Mouse (Mus musculus) MEL (cell line): Measurements from ENCODE around the gene Aoc1. TPM values are rescaled to one million over a fixed set of nuclear protein-coding genes. Genes with fewer than 3 reads are reported as not detected.
"Not testable (repeated sequence)": the region's sequence is repeated elsewhere in the genome, so short reads cannot be mapped to it uniquely, and the experiment has no call there.

Source experiments
- DNase-seq: peaks from one replicate; pipeline ENCODE4 v3.0.0; 2011; ENCODE audit warnings: low read depth, low spot score
- H3K27ac ChIP-seq: 2 replicates; pipeline ENCODE4 v1.5.1; 2012; ENCODE audit warnings: low read depth, mild to moderate bottlenecking, control low read depth, low read length, moderate library complexity; ENCODE audit not compliant: control insufficient read depth
- H3K27me3 ChIP-seq, 2 experiments: fragments of 150-350 bp in 1 of 2; sonication (generic) in 1 of 2; 2 replicates each; pipeline ENCODE4 v1.6.1; 2012; ENCODE audit warnings: low read length in 2 of 2, mild to moderate bottlenecking in 2 of 2, improper control_type of control experiment in 1 of 2, moderate library complexity in 1 of 2; ENCODE audit not compliant: insufficient read depth in 2 of 2, control insufficient read depth in 1 of 2
- H3K36me3 ChIP-seq, 2 experiments: 2 replicates each; pipeline ENCODE4 v1.6.1; 2012 to 2014; ENCODE audit warnings: low read length in 2 of 2, improper control_type of control experiment in 1 of 2, inconsistent platforms in 1 of 2, mild to moderate bottlenecking in 1 of 2; ENCODE audit not compliant: insufficient read depth in 2 of 2, control insufficient read depth in 1 of 2
- H3K4me1 ChIP-seq, 2 experiments: fragments of 150-350 bp in 1 of 2; sonication (generic) in 1 of 2; 2 replicates each; pipeline ENCODE4 v1.6.1; 2012; ENCODE audit warnings: low read length in 2 of 2, improper control_type of control experiment in 1 of 2, mild to moderate bottlenecking in 1 of 2; ENCODE audit not compliant: insufficient read depth in 2 of 2, control insufficient read depth in 1 of 2
- H3K4me3 ChIP-seq, 2 experiments: fragments of 150-350 bp in 1 of 2; sonication (generic) in 1 of 2; 2 replicates each; pipeline ENCODE4 v1.5.1; 2012; ENCODE audit warnings: low read depth in 2 of 2, low read length in 2 of 2, mild to moderate bottlenecking in 2 of 2, moderate library complexity in 2 of 2, control low read depth in 1 of 2, improper control_type of control experiment in 1 of 2; ENCODE audit not compliant: control insufficient read depth in 1 of 2, insufficient read depth in 1 of 2
- H3K79me2 ChIP-seq: 2 replicates; pipeline ENCODE4 v1.6.1; 2012; ENCODE audit warnings: mild to moderate bottlenecking, low read length, moderate library complexity; ENCODE audit not compliant: control insufficient read depth, poor library complexity, insufficient read depth
- H3K9ac ChIP-seq: 2 replicates; pipeline ENCODE4 v1.6.1; 2012; ENCODE audit warnings: low read depth, mild to moderate bottlenecking, control low read depth, low read length, moderate library complexity; ENCODE audit not compliant: control insufficient read depth, poor library complexity, severe bottlenecking
- H3K9me3 ChIP-seq: fragments of 150-350 bp; sonication (generic); replicated peaks from 2 replicates; pipeline ENCODE4 v1.6.1; 2012; ENCODE audit warnings: mild to moderate bottlenecking, low read length, improper control_type of control experiment, moderate library complexity; ENCODE audit not compliant: insufficient read depth
- CHD1 ChIP-seq: IDR thresholded peaks from 2 replicates; pipeline ENCODE4 v1.6.1; 2012; ENCODE audit warnings: low read depth, mild to moderate bottlenecking, inconsistent platforms, low read length, improper control_type of control experiment
- CHD2 ChIP-seq: IDR thresholded peaks from 2 replicates; pipeline ENCODE4 v1.6.1; 2011; ENCODE audit warnings: low read length, improper control_type of control experiment
- ELF1 ChIP-seq: IDR thresholded peaks from 2 replicates; pipeline ENCODE4 v1.6.1; 2014; ENCODE audit warnings: low read depth, mild to moderate bottlenecking, inconsistent platforms, low read length, improper control_type of control experiment, moderate library complexity
- GATA1 ChIP-seq: IDR thresholded peaks from 2 replicates; pipeline ENCODE4 v1.6.1; 2011; ENCODE audit warnings: low read depth, low read length, improper control_type of control experiment
- HCFC1 ChIP-seq: IDR thresholded peaks from 2 replicates; pipeline ENCODE4 v1.6.1; 2012; ENCODE audit warnings: low read depth, mild to moderate bottlenecking, inconsistent platforms, low read length, improper control_type of control experiment, moderate library complexity
- JUND ChIP-seq: IDR thresholded peaks from 2 replicates; pipeline ENCODE4 v1.6.1; 2011; ENCODE audit warnings: low read depth, mild to moderate bottlenecking, improper control_type of control experiment, low read length
- MAZ ChIP-seq: IDR thresholded peaks from 2 replicates; pipeline ENCODE4 v1.6.1; 2012; ENCODE audit warnings: low read depth, mild to moderate bottlenecking, inconsistent platforms, low read length, improper control_type of control experiment
- MXI1 ChIP-seq: IDR thresholded peaks from 2 replicates; pipeline ENCODE4 v1.6.1; 2011; ENCODE audit warnings: mild to moderate bottlenecking, low read depth, low read length, improper control_type of control experiment
- MYB ChIP-seq: IDR thresholded peaks from 2 replicates; pipeline ENCODE4 v1.6.1; 2011; ENCODE audit warnings: mild to moderate bottlenecking, low read depth, low read length, improper control_type of control experiment
- MYC ChIP-seq: IDR thresholded peaks from 2 replicates; pipeline ENCODE4 v1.6.1; 2011; ENCODE audit warnings: low read depth, mild to moderate bottlenecking, low read length, improper control_type of control experiment, moderate library complexity
- POLR2AphosphoS2 ChIP-seq: IDR thresholded peaks from 2 replicates; pipeline ENCODE4 v1.6.1; 2011; ENCODE audit warnings: low read length, improper control_type of control experiment
- RAD21 ChIP-seq: IDR thresholded peaks from 2 replicates; pipeline ENCODE4 v1.6.1; 2011; ENCODE audit warnings: mild to moderate bottlenecking, low read depth, low read length, improper control_type of control experiment
- SMC3 ChIP-seq: IDR thresholded peaks from 2 replicates; pipeline ENCODE4 v1.6.1; 2011; ENCODE audit warnings: low read depth, low read length, improper control_type of control experiment
- TAL1 ChIP-seq: IDR thresholded peaks from 2 replicates; pipeline ENCODE4 v1.6.1; 2012; ENCODE audit warnings: mild to moderate bottlenecking, inconsistent platforms, low read length, moderate library complexity, mixed read lengths
- TCF12 ChIP-seq: IDR thresholded peaks from 2 replicates; pipeline ENCODE4 v1.6.1; 2014; ENCODE audit warnings: low read depth, mild to moderate bottlenecking, inconsistent platforms, low read length, improper control_type of control experiment, moderate library complexity
- polyA plus RNA-seq, 2 experiments: library from polyadenylated mRNA; stranded (reverse) in 1 of 2; unstranded in 1 of 2; fragments of >175 nt in 1 of 2; fragments of >200 nt in 1 of 2; gene quantifications; 2 replicates each; pipeline versions ENCODE4 v1.2.1 to v1.2.4; 2012; ENCODE audit warnings: low replicate concordance in 2 of 2, low read depth in 1 of 2; ENCODE audit not compliant: insufficient read length in 2 of 2, insufficient read depth in 1 of 2, missing spikeins in 1 of 2
- total RNA-seq: library from RNA; depleted of rRNA; stranded (reverse); fragments of 300-350 nt; gene quantifications from 2 replicates; pipeline ENCODE4 v1.2.3, GENCODE M21; 2012

Gene Aoc1
- total and polyA plus RNA-seq, 3 experiments: not detected

DNA sequence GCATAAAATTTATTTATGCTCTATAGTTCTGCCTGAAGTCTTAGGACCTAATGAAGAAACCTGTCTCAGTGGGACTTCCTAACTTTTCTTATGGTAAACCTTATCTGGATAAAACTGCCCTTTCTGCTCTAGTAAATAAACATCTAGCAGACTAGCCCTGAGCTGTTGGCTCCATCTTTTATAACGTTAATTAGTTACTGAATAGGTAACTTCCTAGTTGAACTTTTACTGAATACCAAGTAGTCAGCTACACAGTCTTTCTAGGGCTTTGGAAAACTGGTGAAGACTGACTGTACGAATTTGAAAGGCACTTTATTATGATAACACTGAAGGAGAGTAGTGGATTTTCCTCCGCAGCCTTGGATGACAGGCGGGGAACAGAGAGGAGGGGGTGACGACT, 23.2 kb downstream of the Aoc1 start:
- Histone ChIP-seq H3K9ac (no peak overlapping the region), H3K4me3 (no peak overlapping the region), H3K27ac (no peak overlapping the region), H3K27me3 (no peaks in the 10 kb centered on the region), H3K4me1 (peaks cover 0 to 13% of the 10 kb centered on the region in 2 experiments; a peak in 3 of 4 replicates), H3K9me3 (no peaks in the 10 kb centered on the region), H3K36me3 (peaks cover 0 to 9% of the 10 kb centered on the region in 2 experiments; a peak in 2 of 4 replicates)
- DNase-seq: no peak
- TF ChIP-seq JUND (no peak), MAZ (no peak), TCF12 (no peak), POLR2AphosphoS2 (no peak), CHD2 (no peak), SMC3 (no peak), HCFC1 (no peak), MYC (no peak), CHD1 (no peak), ELF1 (no peak)
- TF ChIP-seq, all 39 proteins: peak for 0
- no peaks in the 10 kb centered on the region for H3K79me2 ChIP-seq

DNA sequence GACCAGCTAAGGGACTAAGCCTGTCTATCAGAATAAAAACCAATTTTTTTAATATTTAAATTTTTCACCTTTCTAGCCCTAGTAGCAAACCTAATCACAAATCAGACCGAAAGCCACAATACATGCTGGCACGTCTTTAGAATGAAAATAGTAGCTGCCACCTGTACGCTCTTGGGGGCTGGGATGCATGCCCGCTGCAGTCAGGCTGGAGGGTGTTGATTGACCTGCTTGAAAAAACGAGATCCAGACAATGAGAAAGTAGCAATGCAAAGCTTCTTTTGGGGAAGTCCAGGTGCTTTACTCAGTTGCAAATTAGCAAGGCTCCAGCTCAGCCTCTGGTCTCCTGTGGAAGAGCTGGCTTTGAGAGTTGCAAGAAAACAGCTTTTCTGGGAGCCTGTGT, 24.3 kb downstream of the Aoc1 start:
- Histone ChIP-seq H3K9ac (no peak overlapping the region), H3K27ac (no peak overlapping the region), H3K4me1 (peaks cover 0 to 10% of the 10 kb centered on the region in 2 experiments; a peak in 3 of 4 replicates), H3K4me3 (no peak overlapping the region), H3K79me2 (no peaks in the 10 kb centered on the region), H3K27me3 (no peaks in the 10 kb centered on the region), H3K36me3 (peaks cover 0 to 9% of the 10 kb centered on the region in 2 experiments; a peak in 2 of 4 replicates), H3K9me3 (no peaks in the 10 kb centered on the region)
- DNase-seq: no peak
- TF ChIP-seq HCFC1: no peak
- no peak for TF ChIP-seq TAL1
- no peak for TF ChIP-seq MYB
- TF ChIP-seq SMC3: no peak
- no peak for TF ChIP-seq MXI1
- no peak for TF ChIP-seq CHD1
- TF ChIP-seq TCF12: no peak
- TF ChIP-seq GATA1: no peak
- TF ChIP-seq RAD21: no peak

DNA sequence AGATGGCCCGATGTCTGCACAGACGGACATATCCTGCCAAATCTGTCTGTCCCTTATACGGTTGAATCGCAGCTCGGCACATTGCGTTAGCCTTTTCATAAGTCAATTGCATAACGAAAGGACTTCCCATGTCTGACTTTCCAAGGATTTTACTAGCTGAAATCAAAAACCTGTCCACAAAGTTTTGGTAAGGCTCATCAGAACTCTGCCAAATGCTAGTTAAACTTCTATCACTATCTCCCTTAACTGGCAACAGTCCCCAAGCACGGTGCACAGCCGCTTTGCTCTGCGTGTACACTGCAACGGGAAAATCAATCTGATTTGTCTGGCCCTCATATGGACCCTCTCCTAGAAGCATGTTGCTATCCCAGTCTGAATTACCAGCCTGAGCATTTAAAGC, 28.6 kb downstream of the Aoc1 start:
- DNase-seq, H3K27ac ChIP-seq, H3K4me1 ChIP-seq, H3K9me3 ChIP-seq, H3K36me3 ChIP-seq, H3K27me3 ChIP-seq, H3K9ac ChIP-seq, H3K4me3 ChIP-seq, H3K79me2 ChIP-seq: not testable (repeated sequence)
